Mouse (Mus musculus) adrenal gland, postnatal 4 days (tissue): ENCODE results near the gene Fam181a. TPM values are rescaled to one million over a fixed set of nuclear protein-coding genes. Genes with fewer than 3 reads are reported as not detected.
A peak's percentile ranks its signal among the peaks of the same experiment; 100 is the strongest.

Source experiments
- DNase-seq, 2 experiments: peaks; one replicate each; pipeline ENCODE4 v3.0.0; 2021 to 2022; ENCODE audit warnings: low spot score in 2 of 2, mixed read lengths in 2 of 2
- long read RNA-seq, 2 experiments: library from polyadenylated mRNA; stranded (forward); transcript quantifications; one replicate each; pipeline ENCODE4 v2.0.0; 2021
- total RNA-seq, 2 experiments: library from RNA; stranded (reverse); gene quantifications; 2 replicates each; pipeline ENCODE4 v1.2.3; 2021

Gene Fam181a
- not detected for total RNA-seq
- long read RNA-seq, experiment 1, result 0 reads
- long read RNA-seq, experiment 2, result 0 reads

GRCm38 (mm10) chr12:103310744-103311267 lies at the start of gene Fam181a:
TSS of gene Fam181a (plus strand) at chr12:103310975.
- no peak for DNase-seq

GRCm38 (mm10) chr12:103262017-103262865 lies 48.5 kb upstream of the Fam181a start:
- DNase-seq, result peak in 1 of 2 experiments; percentile 15

GRCm38 (mm10) chr12:103266605-103267004 lies 44.2 kb upstream of the Fam181a start:
- DNase-seq, result no peak

GRCm38 (mm10) chr12:103272176-103272575 lies 38.6 kb upstream of the Fam181a start:
- DNase-seq, result no peak

- no peak for DNase-seq
Observed at GRCm38 (mm10) chr12:103273051-103273450, 37.7 kb upstream of the Fam181a start.

- DNase-seq, result no peak
Observed at GRCm38 (mm10) chr12:103273732-103274131, 37.0 kb upstream of the Fam181a start.

GRCm38 (mm10) chr12:103276422-103276821 lies 34.4 kb upstream of the Fam181a start:
- no peak for DNase-seq

- DNase-seq, result no peak
Observed at GRCm38 (mm10) chr12:103281491-103281890, 29.3 kb upstream of the Fam181a start.

GRCm38 (mm10) chr12:103281912-103282311 lies 28.9 kb upstream of the Fam181a start:
- no peak for DNase-seq

- DNase-seq, result no peak
Observed at GRCm38 (mm10) chr12:103282936-103283335, 27.8 kb upstream of the Fam181a start.

GRCm38 (mm10) chr12:103283411-103283810 lies 27.4 kb upstream of the Fam181a start:
- DNase-seq, result no peak

GRCm38 (mm10) chr12:103287276-103287675 lies 23.5 kb upstream of the Fam181a start:
- no peak for DNase-seq

GRCm38 (mm10) chr12:103292366-103292765 lies 18.4 kb upstream of the Fam181a start:
- DNase-seq, result no peak

- no peak for DNase-seq
Observed at GRCm38 (mm10) chr12:103296292-103296691, 14.5 kb upstream of the Fam181a start.

- DNase-seq, result no peak
Observed at GRCm38 (mm10) chr12:103300493-103300892, 10.3 kb upstream of the Fam181a start.

GRCm38 (mm10) chr12:103301645-103302044 lies 9.1 kb upstream of the Fam181a start:
- DNase-seq, result no peak

- DNase-seq, result no peak
Observed at GRCm38 (mm10) chr12:103302960-103303359, 7.8 kb upstream of the Fam181a start.

- DNase-seq, result no peak
Observed at GRCm38 (mm10) chr12:103306224-103306623, 4.6 kb upstream of the Fam181a start.

GRCm38 (mm10) chr12:103306720-103307119 lies 4.1 kb upstream of the Fam181a start:
- no peak for DNase-seq

GRCm38 (mm10) chr12:103311921-103312320 lies 1.1 kb downstream of the Fam181a start:
- DNase-seq, result no peak

- no peak for DNase-seq
Observed at GRCm38 (mm10) chr12:103313274-103313673, 2.5 kb downstream of the Fam181a start.

- no peak for DNase-seq
Observed at GRCm38 (mm10) chr12:103313871-103314639, 3.3 kb downstream of the Fam181a start.
